Mouse (Mus musculus) C2C12 (cell line): ENCODE measurements around the gene Ccdc54.

Experiments
- CTCF ChIP-seq: IDR thresholded peaks from one replicate; pipeline ENCODE4 v1.5.1; 2011; ENCODE audit not compliant: control insufficient read depth, insufficient read depth, insufficient read length
- MAX ChIP-seq: IDR thresholded peaks from one replicate; pipeline ENCODE4 v1.6.1; 2011; ENCODE audit warnings: mild to moderate bottlenecking, control low read depth
- MYOG ChIP-seq: IDR thresholded peaks from one replicate; pipeline ENCODE4 v1.6.1; 2011; ENCODE audit not compliant: control insufficient read depth, insufficient read length; ENCODE audit errors: extremely low read depth
- USF1 ChIP-seq: IDR thresholded peaks from one replicate; pipeline ENCODE4 v1.6.1; 2011; ENCODE audit warnings: low read depth, mild to moderate bottlenecking, control low read depth, moderate library complexity

GRCm38 (mm10) chr16:50559163-50559771, 31.7 kb downstream of the Ccdc54 start:
- TF ChIP-seq USF1 (no peak), CTCF (no peak), MYOG (no peak), MAX (no peak)
